Comparison of ENCODE assay signal across 8 mouse cellular contexts in genomic region chr11:49242944-49243626, GRCm38 (mm10). TPM values are rescaled to one million over a fixed set of nuclear protein-coding genes. Genes with fewer than 3 reads are reported as not detected.
A peak's percentile ranks its signal among the peaks of the same experiment; 100 is the strongest.
DNase-seq lines count a peak whose midpoint lies in the region; ATAC-seq and TF ChIP-seq lines count a peak whose summit lies in the region.

No protein-coding gene starts in this region.

- DNase-seq in lung, embryonic 14.5 days: peak; percentile 37
- DNase-seq in lung, postnatal 14 days: no peak
- no peak for DNase-seq in embryonic facial prominence, embryonic 10.5 days (ENCODE audit: low spot score)
- DNase-seq in intestine, embryonic 14.5 days (ENCODE audit: low spot score): no peak
- DNase-seq in layer of hippocampus, postnatal 25 days (ENCODE audit: extremely low spot score in 1 of 2, low spot score in 1 of 2): no peak
- no peak for DNase-seq in spleen, adult 18-20 months
- no peak for DNase-seq in right cerebral cortex, postnatal 4 days

- H3K27me3 ChIP-seq in lung, embryonic 14.5 days (ENCODE audit: insufficient read depth, low read length): no peaks in the 10 kb centered on the region
- no peaks in the 10 kb centered on the region for H3K27me3 ChIP-seq in embryonic facial prominence, embryonic 10.5 days (replicated peaks; ENCODE audit: low read depth, poor library complexity, severe bottlenecking)
- no peaks in the 10 kb centered on the region for H3K27me3 ChIP-seq in intestine, embryonic 14.5 days (replicated peaks; ENCODE audit: control insufficient read depth, insufficient read depth, low read length)
- no peaks in the 10 kb centered on the region for H3K27me3 ChIP-seq in neural tube, embryonic 12.5 days (replicated peaks)

- H3K4me2 ChIP-seq in lung, embryonic 14.5 days: peak overlapping the region; percentile 65
- peak overlapping the region; percentile 73 for H3K4me2 ChIP-seq in intestine, embryonic 14.5 days (ENCODE audit: low read length)
- peak overlapping the region; percentile 68 for H3K4me2 ChIP-seq in neural tube, embryonic 12.5 days (replicated peaks)

- peaks cover 11% of the 10 kb centered on the region; the same call in 1 of the 2 replicates for H3K4me1 ChIP-seq in lung, embryonic 14.5 days (ENCODE audit: insufficient read depth)
- peaks cover 39% of the 10 kb centered on the region for H3K4me1 ChIP-seq in embryonic facial prominence, embryonic 10.5 days
- H3K4me1 ChIP-seq in intestine, embryonic 14.5 days (replicated peaks; ENCODE audit: control insufficient read depth, insufficient read depth, low read length): peaks cover 31% of the 10 kb centered on the region
- H3K4me1 ChIP-seq in neural tube, embryonic 12.5 days: peaks cover 15% of the 10 kb centered on the region

- H3K36me3 ChIP-seq in lung, embryonic 14.5 days (ENCODE audit: insufficient read depth): no peaks in the 10 kb centered on the region
- H3K36me3 ChIP-seq in embryonic facial prominence, embryonic 10.5 days (replicated peaks): no peaks in the 10 kb centered on the region
- no peaks in the 10 kb centered on the region for H3K36me3 ChIP-seq in intestine, embryonic 14.5 days (ENCODE audit: control insufficient read depth, insufficient read depth, low read length)
- no peaks in the 10 kb centered on the region for H3K36me3 ChIP-seq in neural tube, embryonic 12.5 days

- no peak for TF ChIP-seq CTCF in lung, embryonic 14.5 days (IDR thresholded peaks at IDR 0.05; ENCODE audit: low read depth)

- peak overlapping the region; percentile 47 for H3K4me3 ChIP-seq in lung, embryonic 14.5 days (ENCODE audit: low read depth, low read length)
- peak overlapping the region; percentile 62 for H3K4me3 ChIP-seq in embryonic facial prominence, embryonic 10.5 days
- peak overlapping the region; percentile 61 for H3K4me3 ChIP-seq in intestine, embryonic 14.5 days (ENCODE audit: low read depth, low read length)
- H3K4me3 ChIP-seq in neural tube, embryonic 12.5 days: peak overlapping the region; percentile 57

- peak overlapping the region; percentile 91 for H3K27ac ChIP-seq in lung, embryonic 14.5 days (ENCODE audit: low read depth)
- H3K27ac ChIP-seq in embryonic facial prominence, embryonic 10.5 days (replicated peaks): peak overlapping the region; percentile 91
- H3K27ac ChIP-seq in intestine, embryonic 14.5 days (ENCODE audit: low read depth): peak overlapping the region; percentile 88
- peak overlapping the region; percentile 82; the same call in 1 of the 2 replicates for H3K27ac ChIP-seq in neural tube, embryonic 12.5 days

- WGBS in lung, embryonic 14.5 days: 22% methylated on average over 11 of the region's 11 CpGs
- 22% methylated on average over 11 of the region's 11 CpGs for WGBS in embryonic facial prominence, embryonic 10.5 days
- WGBS in intestine, embryonic 14.5 days: 22% methylated on average over 11 of the region's 11 CpGs
- WGBS in neural tube, embryonic 12.5 days: 22% methylated on average over 11 of the region's 11 CpGs

- peak; percentile 1; the same call in 1 of the 2 replicates for ATAC-seq in lung, embryonic 14.5 days (ENCODE audit: insufficient read depth)
- ATAC-seq in intestine, embryonic 14.5 days (replicated peaks; ENCODE audit: low FRiP score, low TSS enrichment, low read depth): no peak
- ATAC-seq in neural tube, embryonic 12.5 days (ENCODE audit: low FRiP score, low read depth): peak; percentile 14; the same call in 1 of the 2 replicates

- H3K9ac ChIP-seq in lung, embryonic 14.5 days: peak overlapping the region; percentile 49
- peak overlapping the region; percentile 50 for H3K9ac ChIP-seq in intestine, embryonic 14.5 days (ENCODE audit: low read length)
- peak overlapping the region; percentile 59 for H3K9ac ChIP-seq in neural tube, embryonic 12.5 days

- H3K9me3 ChIP-seq in lung, embryonic 14.5 days (ENCODE audit: low read depth, low read length): no peaks in the 10 kb centered on the region
- no peaks in the 10 kb centered on the region for H3K9me3 ChIP-seq in embryonic facial prominence, embryonic 10.5 days
- no peaks in the 10 kb centered on the region for H3K9me3 ChIP-seq in intestine, embryonic 14.5 days (ENCODE audit: control insufficient read depth, low read length)
- no peaks in the 10 kb centered on the region for H3K9me3 ChIP-seq in neural tube, embryonic 12.5 days

RNA-seq across cellular contexts. Expression of gene Mgat1, which starts 0.9 kb away (rescaled TPM):
- polyA plus RNA-seq in lung, embryonic 14.5 days (2014; fragmentation: Nextera tagmentation; extraction: Ambion mirVana): 59.3 and 60.0 TPM in 2 replicates
- polyA plus RNA-seq in embryonic facial prominence, embryonic 10.5 days (2016; fragmentation: Nextera tagmentation; extraction: Ambion mirVana): 34.8 and 40.3 TPM in 2 replicates
- polyA plus RNA-seq in intestine, embryonic 14.5 days (2014; fragmentation: Nextera tagmentation; extraction: Ambion mirVana): 52.9 and 55.4 TPM in 2 replicates
- polyA plus RNA-seq in neural tube, embryonic 12.5 days (2016; fragmentation: Nextera tagmentation; extraction: Ambion mirVana): 36.6 and 36.7 TPM in 2 replicates
- 10 to 100 TPM; 54.4 to 57.0 TPM for total RNA-seq in layer of hippocampus, postnatal 25 days (2021)

RNA-seq across cellular contexts. Expression of gene Olfr1393, which starts 35.0 kb away (rescaled TPM):
- not detected in 2 replicates for polyA plus RNA-seq in lung, embryonic 14.5 days (2014; fragmentation: Nextera tagmentation; extraction: Ambion mirVana)
- 0.10 TPM in 1 of 2 replicates, not detected in the other for polyA plus RNA-seq in embryonic facial prominence, embryonic 10.5 days (2016; fragmentation: Nextera tagmentation; extraction: Ambion mirVana)
- 0.12 TPM in 1 of 2 replicates, not detected in the other for polyA plus RNA-seq in intestine, embryonic 14.5 days (2014; fragmentation: Nextera tagmentation; extraction: Ambion mirVana)
- polyA plus RNA-seq in neural tube, embryonic 12.5 days (2016; fragmentation: Nextera tagmentation; extraction: Ambion mirVana): 0.06 TPM in 1 of 2 replicates, not detected in the other
- not detected for total RNA-seq in layer of hippocampus, postnatal 25 days (2021)

RNA-seq across cellular contexts. Expression of gene Zfp62, which starts 40.0 kb away (rescaled TPM):
- polyA plus RNA-seq in lung, embryonic 14.5 days (2014; fragmentation: Nextera tagmentation; extraction: Ambion mirVana): 42.0 and 42.8 TPM in 2 replicates
- polyA plus RNA-seq in embryonic facial prominence, embryonic 10.5 days (2016; fragmentation: Nextera tagmentation; extraction: Ambion mirVana): 46.8 and 50.0 TPM in 2 replicates
- polyA plus RNA-seq in intestine, embryonic 14.5 days (2014; fragmentation: Nextera tagmentation; extraction: Ambion mirVana): 34.5 and 39.6 TPM in 2 replicates
- 49.5 and 61.0 TPM in 2 replicates for polyA plus RNA-seq in neural tube, embryonic 12.5 days (2016; fragmentation: Nextera tagmentation; extraction: Ambion mirVana)
- total RNA-seq in layer of hippocampus, postnatal 25 days (2021): 10 to 100 TPM; 37.9 to 39.3 TPM

RNA-seq across cellular contexts. Expression of gene Olfr1392, which starts 42.0 kb away (rescaled TPM):
- not detected in 2 replicates for polyA plus RNA-seq in lung, embryonic 14.5 days (2014; fragmentation: Nextera tagmentation; extraction: Ambion mirVana)
- polyA plus RNA-seq in embryonic facial prominence, embryonic 10.5 days (2016; fragmentation: Nextera tagmentation; extraction: Ambion mirVana): 0.06 TPM in 1 of 2 replicates, not detected in the other
- not detected in 2 replicates for polyA plus RNA-seq in intestine, embryonic 14.5 days (2014; fragmentation: Nextera tagmentation; extraction: Ambion mirVana)
- 0.20 TPM in 1 of 2 replicates, not detected in the other for polyA plus RNA-seq in neural tube, embryonic 12.5 days (2016; fragmentation: Nextera tagmentation; extraction: Ambion mirVana)
- not detected for total RNA-seq in layer of hippocampus, postnatal 25 days (2021)

RNA-seq across cellular contexts. Expression of gene Btnl9, which starts 56.1 kb away (rescaled TPM):
- 0.89 and 1.1 TPM in 2 replicates for polyA plus RNA-seq in lung, embryonic 14.5 days (2014; fragmentation: Nextera tagmentation; extraction: Ambion mirVana)
- 0.23 and 0.31 TPM in 2 replicates for polyA plus RNA-seq in embryonic facial prominence, embryonic 10.5 days (2016; fragmentation: Nextera tagmentation; extraction: Ambion mirVana)
- 1.8 and 3.0 TPM in 2 replicates for polyA plus RNA-seq in intestine, embryonic 14.5 days (2014; fragmentation: Nextera tagmentation; extraction: Ambion mirVana)
- polyA plus RNA-seq in neural tube, embryonic 12.5 days (2016; fragmentation: Nextera tagmentation; extraction: Ambion mirVana): 0.04 and 0.39 TPM in 2 replicates
- not detected for total RNA-seq in layer of hippocampus, postnatal 25 days (2021)
